Mouse (Mus musculus) C2C12 (cell line): ENCODE data around the gene 4922502D21Rik.

Source experiments
- CTCF ChIP-seq: IDR thresholded peaks from one replicate; pipeline ENCODE4 v1.5.1; 2011; ENCODE audit not compliant: control insufficient read depth, insufficient read depth, insufficient read length
- MAX ChIP-seq: IDR thresholded peaks from one replicate; pipeline ENCODE4 v1.6.1; 2011; ENCODE audit warnings: mild to moderate bottlenecking, control low read depth

- no peak for TF ChIP-seq CTCF
- no peak for TF ChIP-seq MAX
These were observed 38.0 kb upstream of the 4922502D21Rik start for GRCm38 (mm10) chr6:129369374-129370132.
